Mouse (Mus musculus) lung, embryonic 14.5 days (tissue): ENCODE data around the gene Tmem256. TPM values are rescaled to one million over a fixed set of nuclear protein-coding genes. Genes with fewer than 3 reads are reported as not detected.
A peak's percentile ranks its signal among the peaks of the same experiment; 100 is the strongest.

Source experiments
- ATAC-seq: fragments of 200-750 bp; cut with Nextera tagmentation; 2 replicates; pipeline ENCODE4 v1.8.0; 2017; ENCODE audit warnings: mild to moderate bottlenecking, moderate TSS enrichment, moderate library complexity; ENCODE audit not compliant: insufficient read depth
- DNase-seq: peaks from one replicate; pipeline ENCODE4 v3.0.0-alpha.2; 2015
- H3K27ac ChIP-seq: fragments of 300-500 bp; sonication (generic); 2 replicates; pipeline ENCODE4 v1.5.1; 2014; ENCODE audit warnings: low read depth, mild to moderate bottlenecking, moderate library complexity
- H3K27me3 ChIP-seq: fragments of 300-500 bp; sonication (generic); 2 replicates; pipeline ENCODE4 v1.6.1; 2014; ENCODE audit warnings: low read length, control low read depth; ENCODE audit not compliant: insufficient read depth
- H3K36me3 ChIP-seq: fragments of 300-500 bp; sonication (generic); 2 replicates; pipeline ENCODE4 v1.6.1; 2014; ENCODE audit warnings: control low read depth; ENCODE audit not compliant: insufficient read depth
- H3K4me1 ChIP-seq: fragments of 300-500 bp; sonication (generic); 2 replicates; pipeline ENCODE4 v1.6.1; 2014; ENCODE audit warnings: antibody characterized with exemption, control low read depth; ENCODE audit not compliant: insufficient read depth
- H3K4me2 ChIP-seq: fragments of 300-500 bp; sonication (generic); 2 replicates; pipeline ENCODE4 v1.6.1; 2014; ENCODE audit warnings: mild to moderate bottlenecking
- H3K4me3 ChIP-seq: fragments of 300-500 bp; sonication (generic); 2 replicates; pipeline ENCODE4 v1.5.1; 2014; ENCODE audit warnings: low read depth, low read length
- H3K9ac ChIP-seq: fragments of 300-500 bp; sonication (generic); 2 replicates; pipeline ENCODE4 v1.6.1; 2014
- H3K9me3 ChIP-seq: fragments of 300-500 bp; sonication (generic); 2 replicates; pipeline ENCODE4 v1.6.1; 2016; ENCODE audit warnings: low read depth, low read length, control low read depth
- CTCF ChIP-seq: IDR thresholded peaks from 2 replicates; pipeline ENCODE4 v1.5.1; 2016; ENCODE audit warnings: antibody characterized with exemption, low read depth
- WGBS: fragments of 180-500 bp; shearing (Covaris S2); extraction: QIAGEN DNeasy Blood & Tissue Kit; methylation state at CpG from one replicate; pipeline ENCODE4 v1.1.7; 2014; 5-methylcytosine and 5-hydroxymethylcytosine counted together
- polyA plus RNA-seq: library from polyadenylated mRNA; unstranded; fragments of >200 nt; fragmentation: Nextera tagmentation; extraction: Ambion mirVana; gene quantifications from 2 replicates; pipeline ENCODE4 v1.2.1, GENCODE M21; 2014

Gene Tmem256
- polyA plus RNA-seq, 1 experiment from 2014 or later = 443 TPM

- no peak for TF ChIP-seq CTCF
- Histone ChIP-seq H3K27ac (no peak overlapping the region), H3K36me3 (no peaks in the 10 kb centered on the region), H3K27me3 (no peaks in the 10 kb centered on the region), H3K4me3 (no peak overlapping the region), H3K9ac (no peak overlapping the region), H3K9me3 (no peaks in the 10 kb centered on the region), H3K4me1 (no peaks in the 10 kb centered on the region), H3K4me2 (no peak overlapping the region)
- ATAC-seq (no peak), DNase-seq (no peak)
- WGBS = 79% methylated on average over 9 of the region's 9 CpGs
Measured at GRCm38 (mm10) chr11:69865561-69865960, 27.2 kb downstream of the Tmem256 start.

- Histone ChIP-seq H3K36me3 (no peaks in the 10 kb centered on the region), H3K4me2 (no peak overlapping the region), H3K9ac (no peak overlapping the region), H3K4me3 (no peak overlapping the region), H3K9me3 (no peaks in the 10 kb centered on the region), H3K4me1 (no peaks in the 10 kb centered on the region), H3K27me3 (no peaks in the 10 kb centered on the region), H3K27ac (no peak overlapping the region)
- 56% methylated on average over 9 of the region's 9 CpGs for WGBS
- TF ChIP-seq CTCF = no peak
- ATAC-seq = no peak
- no peak for DNase-seq
Measured at GRCm38 (mm10) chr11:69867335-69867734, 29.0 kb downstream of the Tmem256 start.

- DNase-seq (no peak), ATAC-seq (no peak)
- Histone ChIP-seq H3K36me3 (no peaks in the 10 kb centered on the region), H3K27me3 (no peaks in the 10 kb centered on the region), H3K27ac (no peak overlapping the region), H3K9ac (no peak overlapping the region), H3K9me3 (no peaks in the 10 kb centered on the region), H3K4me2 (no peak overlapping the region), H3K4me3 (no peak overlapping the region), H3K4me1 (no peaks in the 10 kb centered on the region)
- no peak for TF ChIP-seq CTCF
- WGBS = 82% methylated on average over 2 of the region's 2 CpGs
Measured at GRCm38 (mm10) chr11:69870289-69871069, 32.2 kb downstream of the Tmem256 start.

GRCm38 (mm10) chr11:69871822-69872221 lies 33.5 kb downstream of the Tmem256 start:
- DNase-seq (no peak), ATAC-seq (no peak)
- no peaks in the 10 kb centered on the region for H3K9me3 ChIP-seq
- WGBS = 83% methylated on average over 7 of the region's 7 CpGs
- peaks cover 6% of the 10 kb centered on the region; the same call in 1 of the 2 replicates for H3K4me1 ChIP-seq
- H3K36me3 ChIP-seq = no peaks in the 10 kb centered on the region
- H3K27ac ChIP-seq = no peak overlapping the region
- H3K9ac ChIP-seq = no peak overlapping the region
- no peak overlapping the region for H3K4me2 ChIP-seq
- no peak for TF ChIP-seq CTCF
- H3K4me3 ChIP-seq = no peak overlapping the region
- no peaks in the 10 kb centered on the region for H3K27me3 ChIP-seq

- Histone ChIP-seq H3K9me3 (no peaks in the 10 kb centered on the region), H3K27me3 (no peaks in the 10 kb centered on the region), H3K4me2 (no peak overlapping the region), H3K9ac (no peak overlapping the region), H3K27ac (no peak overlapping the region), H3K4me3 (no peak overlapping the region), H3K4me1 (peaks cover 6% of the 10 kb centered on the region; the same call in 1 of the 2 replicates), H3K36me3 (no peaks in the 10 kb centered on the region)
- DNase-seq (no peak), ATAC-seq (no peak)
- WGBS = 75% methylated on average over 4 of the region's 4 CpGs
- TF ChIP-seq CTCF = no peak
Measured at GRCm38 (mm10) chr11:69872451-69872850, 34.1 kb downstream of the Tmem256 start.

- no peak overlapping the region for H3K4me3 ChIP-seq
- H3K9ac ChIP-seq = no peak overlapping the region
- ATAC-seq (peak; percentile 16; the same call in 1 of the 2 replicates), DNase-seq (peak; percentile 71)
- no peak overlapping the region; the same call in 1 of the 2 replicates for H3K4me2 ChIP-seq
- no peaks in the 10 kb centered on the region for H3K27me3 ChIP-seq
- H3K36me3 ChIP-seq = no peaks in the 10 kb centered on the region
- peak overlapping the region; percentile 70 for H3K27ac ChIP-seq
- 20% methylated on average over 7 of the region's 7 CpGs for WGBS
- H3K9me3 ChIP-seq = no peaks in the 10 kb centered on the region
- TF ChIP-seq CTCF = no peak; the same call in 1 of the 2 replicates
- peaks cover 16% of the 10 kb centered on the region for H3K4me1 ChIP-seq
Measured at GRCm38 (mm10) chr11:69876186-69876585, 37.9 kb downstream of the Tmem256 start.

- Histone ChIP-seq H3K4me1 (peaks cover 20% of the 10 kb centered on the region), H3K9me3 (no peaks in the 10 kb centered on the region), H3K4me2 (peak overlapping the region; percentile 44), H3K27ac (peak overlapping the region; percentile 70; the same call in 1 of the 2 replicates), H3K9ac (peak overlapping the region; percentile 35), H3K27me3 (no peaks in the 10 kb centered on the region), H3K4me3 (no peak overlapping the region), H3K36me3 (no peaks in the 10 kb centered on the region)
- ATAC-seq = peak; percentile 56
- DNase-seq = peak; percentile 92
- 4% methylated on average over 12 of the region's 12 CpGs for WGBS
- peak; percentile 90 for TF ChIP-seq CTCF
Measured at GRCm38 (mm10) chr11:69876867-69877266, 38.6 kb downstream of the Tmem256 start.
